Mouse (Mus musculus) adrenal gland, postnatal 4 days (tissue): ENCODE data around the gene Ifnar1. TPM values are rescaled to one million over a fixed set of nuclear protein-coding genes. Genes with fewer than 3 reads are reported as not detected.
"Not testable (repeated sequence)": the region's sequence is repeated elsewhere in the genome, so short reads cannot be mapped to it uniquely, and the experiment has no call there.

Experiments used
- DNase-seq, 2 experiments: peaks; one replicate each; pipeline ENCODE4 v3.0.0; 2021 to 2022; ENCODE audit warnings: low spot score in 2 of 2, mixed read lengths in 2 of 2
- total RNA-seq, 2 experiments: library from RNA; stranded (reverse); gene quantifications; 2 replicates each; pipeline ENCODE4 v1.2.3; 2021

Ifnar1 gene
- total RNA-seq, 2 experiments from 2014 or later, result 87.7 to 92.9 TPM

DNA sequence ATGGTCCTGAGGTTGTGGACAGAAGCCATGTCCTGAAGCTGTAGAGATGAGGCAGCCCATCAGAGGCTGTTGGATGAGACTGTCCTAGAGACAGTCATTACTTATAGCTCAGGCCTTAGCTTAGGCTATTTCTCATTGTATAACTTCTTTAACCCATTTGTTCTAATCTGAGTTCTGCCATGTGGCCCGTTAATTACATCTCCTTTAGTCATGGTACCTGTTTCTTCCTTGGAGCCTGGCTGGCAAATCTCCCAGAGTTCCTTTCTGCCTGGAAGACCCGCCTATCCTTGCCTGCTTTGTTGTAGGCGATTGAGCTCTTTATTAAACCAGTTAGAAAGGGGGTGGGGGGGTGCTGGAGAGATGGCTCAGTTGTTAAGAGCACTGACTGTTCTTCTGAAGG lies 11.7 kb downstream of the Ifnar1 start:
- DNase-seq, result no peak

DNA sequence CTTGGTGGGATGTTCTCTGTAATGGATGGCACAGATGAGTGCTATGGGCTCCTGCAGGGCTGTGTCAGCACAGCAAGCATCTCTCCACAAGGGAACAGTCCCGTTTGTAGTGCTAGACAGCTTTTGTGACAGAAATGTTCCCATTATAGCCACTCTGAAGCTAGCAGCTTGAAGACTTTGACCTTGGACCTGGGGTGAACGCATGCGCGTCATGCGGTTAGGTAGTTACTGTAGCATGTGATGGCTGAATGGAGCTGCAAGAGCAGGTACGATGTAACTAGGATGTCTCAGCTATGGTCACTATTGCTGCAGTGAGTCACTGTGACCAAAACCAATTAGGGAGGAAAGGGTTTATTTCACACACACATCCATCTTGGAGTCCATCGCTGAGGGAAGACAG lies 13.0 kb downstream of the Ifnar1 start:
- DNase-seq, result no peak

DNA sequence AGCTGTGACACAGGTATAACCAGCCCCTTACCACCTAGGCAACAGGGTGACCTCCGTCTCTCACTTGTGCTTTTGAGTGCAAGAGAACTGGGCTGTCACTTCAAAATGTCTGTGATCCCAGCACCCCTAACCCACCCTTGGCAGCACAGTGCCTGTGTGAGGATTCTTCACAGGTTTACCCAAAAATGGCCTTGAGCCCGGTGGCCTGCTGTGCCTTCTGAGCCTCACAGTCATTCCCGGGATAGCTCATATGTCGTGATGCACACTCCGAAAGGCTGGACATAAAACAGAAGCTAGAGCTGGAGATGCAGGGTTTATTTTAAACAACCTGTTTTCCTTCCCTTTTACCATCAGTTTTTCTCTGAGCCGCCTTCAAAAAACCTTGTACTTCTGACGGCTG lies 19.7 kb downstream of the Ifnar1 start:
- no peak for DNase-seq

DNA sequence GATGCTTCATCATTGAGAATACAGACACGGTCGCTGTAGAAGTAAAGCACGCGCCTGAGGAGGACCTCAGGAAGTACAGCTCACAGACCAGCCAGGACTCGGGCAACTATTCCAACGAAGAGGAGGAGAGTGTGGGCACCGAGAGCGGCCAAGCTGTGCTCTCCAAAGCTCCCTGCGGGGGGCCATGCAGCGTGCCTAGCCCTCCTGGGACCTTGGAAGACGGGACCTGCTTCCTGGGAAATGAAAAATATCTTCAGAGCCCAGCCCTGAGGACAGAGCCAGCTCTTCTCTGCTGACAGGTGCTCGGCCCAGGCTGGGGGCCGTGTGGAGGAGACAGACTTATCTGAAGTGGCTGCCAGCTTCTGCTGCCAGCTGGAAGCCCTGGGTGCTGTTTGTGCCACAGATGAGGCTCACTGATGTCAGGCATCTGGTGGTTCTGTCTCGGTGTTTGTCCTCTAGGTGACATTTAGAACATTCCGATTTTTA lies 20.1 kb downstream of the Ifnar1 start:
- no peak for DNase-seq

DNA sequence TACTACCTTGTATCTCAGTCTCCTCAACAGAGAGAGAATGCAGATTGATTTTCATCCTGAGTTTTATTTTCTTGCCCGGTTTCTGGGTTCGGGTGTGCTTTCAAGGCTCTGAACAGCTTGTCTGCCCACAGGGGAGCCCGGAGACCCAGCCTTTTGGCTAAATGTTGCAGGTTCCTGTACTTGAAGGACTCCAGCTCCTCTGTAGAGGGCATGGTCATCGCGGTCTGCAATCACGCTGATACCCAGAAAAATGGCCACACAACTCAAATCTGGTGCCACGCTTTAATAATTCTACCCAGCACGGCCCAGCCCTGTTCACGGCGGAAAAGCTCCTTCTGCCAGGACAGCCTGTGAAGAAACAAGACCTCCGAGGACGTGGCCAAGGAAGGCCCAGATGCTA lies 21.4 kb downstream of the Ifnar1 start:
- no peak for DNase-seq

- peak; percentile 55 to 68 for DNase-seq
These were observed 27.2 kb downstream of the Ifnar1 start for GRCm38 (mm10) chr16:91512161-91512787.

DNA sequence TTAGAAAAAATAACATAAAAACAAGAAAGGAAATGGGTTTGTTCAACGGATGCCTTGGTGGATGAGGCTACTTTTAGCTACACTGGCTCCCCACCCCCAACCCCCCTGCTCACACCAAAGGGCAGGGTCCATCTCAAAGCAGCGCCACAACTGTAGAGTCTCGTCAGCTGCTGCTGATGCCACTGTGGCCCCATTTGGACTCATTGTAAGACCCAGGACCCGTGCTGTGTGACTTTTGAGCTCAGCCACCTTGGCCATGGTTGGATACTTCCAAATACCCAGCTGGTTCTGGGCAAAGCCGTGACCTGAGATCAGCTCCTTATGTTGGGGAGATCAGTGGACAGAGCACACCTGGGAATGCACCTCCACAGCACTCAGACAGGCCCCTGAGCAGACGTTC lies 28.1 kb downstream of the Ifnar1 start:
- no peak for DNase-seq

DNA sequence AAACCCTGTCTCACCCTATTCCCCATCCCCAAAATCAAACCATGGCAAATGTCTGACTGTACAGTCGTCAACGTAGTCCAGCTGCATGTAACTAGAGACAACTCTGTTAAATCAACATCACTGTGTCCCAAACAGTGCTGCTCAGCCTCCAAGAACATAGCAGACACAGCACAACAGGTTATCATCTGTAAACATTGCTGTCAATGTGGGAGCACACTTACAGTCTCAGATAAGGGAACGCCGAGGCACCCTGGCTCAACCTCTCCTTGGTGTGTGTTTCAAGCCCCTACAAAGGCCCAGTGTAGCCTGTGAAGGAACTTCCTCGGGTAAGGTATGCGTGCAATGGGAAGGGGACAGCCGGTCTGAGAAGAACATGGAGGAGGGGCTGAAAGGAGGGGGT lies 32.0 kb downstream of the Ifnar1 start:
- DNase-seq, result no peak

GRCm38 (mm10) chr16:91522040-91522439 lies 37.0 kb downstream of the Ifnar1 start:
- no peak for DNase-seq

DNA sequence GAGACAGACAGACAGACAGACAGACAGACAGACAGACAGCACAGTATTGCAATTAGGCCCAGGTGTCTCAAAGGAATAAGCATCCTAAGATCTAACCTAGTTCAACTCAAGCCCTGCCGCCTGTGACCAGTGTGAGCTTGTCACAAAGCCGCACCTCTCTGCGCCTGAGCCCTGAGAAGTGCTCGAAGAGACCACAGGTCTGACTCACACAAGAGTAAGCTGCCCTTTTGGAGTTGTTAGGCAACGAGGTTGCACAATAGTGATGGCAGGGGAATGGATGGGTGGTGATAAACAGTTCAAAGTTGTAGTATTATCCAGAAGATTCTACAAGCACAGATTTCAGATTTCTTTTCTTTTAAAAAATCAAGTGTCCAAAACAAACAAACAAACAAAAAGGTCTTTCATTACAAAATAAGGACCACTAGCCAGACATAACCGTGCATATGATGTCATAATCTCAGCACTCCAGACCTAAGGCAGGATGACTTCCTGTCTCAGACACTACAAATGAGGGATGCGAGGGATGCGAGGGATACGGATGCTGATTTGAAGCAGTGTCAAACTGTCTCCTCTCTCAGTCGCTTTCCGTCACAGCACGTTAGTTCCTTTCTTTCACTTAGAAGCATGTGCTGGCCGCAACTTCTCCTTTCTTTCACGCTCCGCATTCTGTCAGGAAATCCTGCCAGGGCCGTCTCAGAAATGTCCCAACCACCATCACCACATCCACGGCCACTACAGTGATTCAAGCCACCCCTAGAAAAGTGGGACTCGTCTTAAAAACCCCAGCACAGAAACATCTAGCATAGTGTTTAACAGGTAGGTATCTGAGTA lies 37.7 kb downstream of the Ifnar1 start:
- peak in 1 of 2 experiments; percentile 27 for DNase-seq

- DNase-seq, result no peak
These were observed 39.2 kb downstream of the Ifnar1 start for GRCm38 (mm10) chr16:91524206-91524605.

DNA sequence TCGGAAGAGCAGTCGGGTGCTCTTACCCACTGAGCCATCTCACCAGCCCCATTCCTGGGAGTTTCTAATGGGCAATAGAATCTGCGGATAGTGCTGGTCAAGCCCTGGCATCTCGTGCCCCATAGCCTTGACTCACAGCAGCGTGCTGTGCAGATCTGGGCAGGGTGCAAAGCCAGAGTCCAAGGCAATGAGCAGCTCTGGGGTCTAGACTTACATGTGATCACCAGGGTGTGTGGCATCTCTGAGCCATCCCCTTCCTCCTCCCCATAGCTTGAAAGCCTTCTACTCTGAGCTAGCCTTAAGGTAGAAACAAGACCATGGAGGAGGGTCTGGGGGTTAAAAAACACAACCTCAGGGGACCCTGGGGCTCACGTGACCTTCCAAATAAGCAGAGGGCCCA lies 41.2 kb downstream of the Ifnar1 start:
- DNase-seq, result no peak

DNA sequence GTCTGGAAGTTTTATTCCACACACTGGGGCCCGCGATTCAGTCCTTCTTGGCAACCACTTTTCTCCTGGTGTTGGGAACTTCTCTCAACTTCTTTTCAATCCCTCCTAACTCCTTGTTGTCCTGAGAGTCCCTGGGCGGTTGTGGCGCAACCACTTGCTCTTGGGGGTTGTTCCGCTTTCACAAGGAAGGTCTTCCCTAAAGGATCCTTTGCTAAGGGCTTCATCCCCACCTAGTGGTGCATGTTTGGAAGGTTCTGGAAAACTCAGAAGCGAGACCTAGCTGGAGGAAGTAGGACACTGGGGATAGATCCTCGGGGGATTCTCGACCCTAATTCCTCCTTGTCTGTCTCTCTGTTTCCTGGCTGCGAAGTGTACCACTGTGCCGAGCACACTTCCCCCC lies 42.0 kb downstream of the Ifnar1 start:
- no peak for DNase-seq

- DNase-seq, result no peak
These were observed 42.5 kb downstream of the Ifnar1 start for GRCm38 (mm10) chr16:91527500-91527899.

GRCm38 (mm10) chr16:91528578-91528977 lies 43.5 kb downstream of the Ifnar1 start:
- DNase-seq, result no peak

DNA sequence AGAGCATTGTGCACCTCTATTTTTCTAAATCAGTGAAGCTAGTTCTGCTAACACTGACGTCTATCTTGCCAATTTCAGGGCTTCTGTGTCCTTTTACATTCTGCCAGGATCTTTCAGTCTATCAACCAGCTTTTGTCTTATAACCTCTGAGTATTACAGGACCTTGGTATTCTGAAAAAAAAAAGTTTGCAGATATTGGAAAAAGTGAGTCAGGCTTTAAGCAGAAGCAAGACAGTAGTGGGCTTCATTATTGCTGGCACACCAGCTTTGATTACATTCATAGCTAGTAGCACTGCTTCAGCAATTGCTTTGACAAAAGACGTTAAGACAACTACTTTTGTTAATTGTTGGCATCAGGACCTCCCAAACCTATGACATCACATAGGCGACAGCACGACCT lies 45.8 kb downstream of the Ifnar1 start:
- DNase-seq, result not testable (repeated sequence)

GRCm38 (mm10) chr16:91531856-91532255 lies 46.8 kb downstream of the Ifnar1 start:
- no peak for DNase-seq

GRCm38 (mm10) chr16:91532429-91532828 lies 47.4 kb downstream of the Ifnar1 start:
- DNase-seq, result no peak

DNA sequence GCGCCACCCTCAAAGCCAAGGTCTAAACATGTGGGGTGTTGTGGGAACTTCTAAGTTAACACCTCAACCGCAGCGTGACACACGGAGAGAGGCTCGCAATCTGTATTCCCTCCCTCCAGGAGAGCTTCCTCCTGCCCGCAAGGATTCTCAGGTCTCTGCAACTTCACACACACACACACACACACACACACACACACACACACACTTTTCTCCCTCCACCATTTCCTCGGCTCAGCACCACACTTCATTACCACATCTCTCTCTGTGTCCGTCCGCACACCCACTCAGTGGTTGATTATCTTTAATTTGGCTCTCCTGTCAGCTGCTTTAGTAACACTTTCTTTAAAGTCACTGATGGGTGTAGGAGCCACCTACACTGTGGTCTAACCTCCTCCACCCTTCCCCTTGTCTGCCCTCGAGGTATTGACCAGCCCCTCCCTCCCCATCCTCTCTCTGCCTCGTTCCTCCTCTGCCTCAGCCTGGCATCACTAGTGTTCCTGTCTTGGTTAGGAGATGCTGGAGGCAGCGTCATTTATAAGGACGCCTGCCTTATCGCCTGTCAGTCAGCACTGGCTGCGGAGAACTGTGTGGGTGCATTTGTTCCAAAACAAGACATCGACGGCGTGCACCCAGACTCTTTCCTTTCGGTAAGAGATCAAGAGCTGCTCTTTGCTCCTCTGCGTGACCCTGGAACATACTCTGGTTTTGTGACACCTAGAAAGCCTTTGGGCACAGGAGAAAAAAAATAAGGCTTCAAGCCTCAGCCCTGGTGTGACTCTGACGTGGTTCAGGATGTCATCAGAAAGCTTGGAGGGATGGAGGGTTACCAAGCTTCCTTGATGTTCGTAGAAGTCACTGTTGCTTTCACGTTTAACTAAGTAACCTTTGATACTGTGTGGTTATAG lies 48.3 kb downstream of the Ifnar1 start:
- no peak for DNase-seq

GRCm38 (mm10) chr16:91534477-91534876 lies 49.4 kb downstream of the Ifnar1 start:
- DNase-seq, result peak in 1 of 2 experiments; percentile 45

DNA sequence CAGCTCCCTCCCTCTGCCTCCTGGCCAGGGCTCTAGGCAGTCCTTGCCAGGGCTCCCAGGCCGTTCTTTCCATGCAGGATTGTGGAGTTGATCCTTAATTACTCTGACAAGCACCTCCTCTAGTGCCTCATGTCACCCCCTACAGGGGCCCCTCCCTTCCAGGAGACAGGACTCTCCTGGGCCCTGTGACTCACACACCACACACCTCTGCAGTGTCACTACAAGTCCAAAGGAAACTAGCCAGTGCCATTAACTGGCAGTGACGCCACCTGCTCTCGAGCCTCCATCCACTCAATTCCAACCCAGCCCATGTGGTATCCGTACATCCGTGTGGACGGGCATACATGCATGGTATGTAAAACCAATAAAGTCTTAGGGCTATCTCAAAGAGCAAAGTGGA lies 49.9 kb downstream of the Ifnar1 start:
- DNase-seq, result no peak

- no peak for DNase-seq
These were observed 51.3 kb downstream of the Ifnar1 start for GRCm38 (mm10) chr16:91536372-91536771.
